Mouse (Mus musculus) c-Kit-positive CD71-positive TER-119-negative erythroid progenitor cells, embryonic 14.5 days (primary cell): ENCODE measurements around the gene Gm17482.
A peak's percentile ranks its signal among the peaks of the same experiment; 100 is the strongest.

ENCODE experiments used
- DNase-seq: peaks from one replicate; pipeline ENCODE4 v3.0.0-alpha.2; 2013; ENCODE audit warnings: low read depth

The Gm17482 gene

DNA sequence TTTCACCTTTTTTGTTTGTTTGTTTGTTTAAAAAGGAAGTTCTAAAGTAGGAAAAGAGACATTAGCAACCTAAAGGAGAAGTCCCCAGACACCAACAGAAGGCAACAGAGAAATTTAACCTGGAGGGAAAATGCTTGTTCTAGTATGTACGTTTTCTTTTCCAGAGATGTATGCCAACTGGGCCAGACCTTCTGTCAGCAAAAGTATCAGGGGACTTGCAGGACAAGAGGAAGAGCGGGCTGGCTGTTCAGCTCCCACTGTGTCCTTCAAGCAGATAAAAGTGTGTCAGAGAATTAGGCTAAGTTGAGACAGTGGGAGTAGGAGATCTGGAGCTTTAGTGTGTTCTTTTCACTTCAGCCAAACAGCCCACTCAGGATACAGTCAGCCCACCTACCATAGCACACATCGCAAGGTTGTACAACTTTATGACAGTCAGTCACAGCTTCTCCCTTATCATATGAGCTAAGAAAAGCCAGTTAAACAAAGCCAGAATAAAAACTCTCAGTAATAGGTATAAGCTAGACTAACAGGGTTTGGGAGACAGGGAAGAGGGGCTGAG, 18.4 kb downstream of the Gm17482 start:
- no peak for DNase-seq

DNA sequence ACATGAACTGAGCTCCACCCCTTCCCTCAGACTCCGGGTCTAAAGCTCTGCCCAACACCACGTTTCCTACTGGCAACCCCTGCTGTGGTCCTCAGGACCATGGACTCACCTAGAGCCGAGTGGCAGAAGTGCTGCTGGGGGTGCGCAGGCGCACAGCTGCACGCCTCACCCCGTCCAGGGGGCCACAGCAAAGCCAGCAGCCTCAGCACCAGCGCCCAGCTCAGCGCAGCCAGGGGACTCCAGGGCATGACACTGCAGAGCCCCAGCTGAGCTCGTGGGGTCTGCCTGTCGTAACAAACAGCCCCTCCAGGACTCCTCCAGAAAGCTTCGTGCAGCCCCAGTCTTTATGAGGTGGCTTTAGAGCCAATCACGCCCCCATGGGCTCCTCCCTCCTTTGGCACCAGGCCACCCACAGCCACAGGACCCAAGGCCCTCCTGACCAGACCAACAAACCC, 24.4 kb downstream of the Gm17482 start:
- no peak for DNase-seq

DNA sequence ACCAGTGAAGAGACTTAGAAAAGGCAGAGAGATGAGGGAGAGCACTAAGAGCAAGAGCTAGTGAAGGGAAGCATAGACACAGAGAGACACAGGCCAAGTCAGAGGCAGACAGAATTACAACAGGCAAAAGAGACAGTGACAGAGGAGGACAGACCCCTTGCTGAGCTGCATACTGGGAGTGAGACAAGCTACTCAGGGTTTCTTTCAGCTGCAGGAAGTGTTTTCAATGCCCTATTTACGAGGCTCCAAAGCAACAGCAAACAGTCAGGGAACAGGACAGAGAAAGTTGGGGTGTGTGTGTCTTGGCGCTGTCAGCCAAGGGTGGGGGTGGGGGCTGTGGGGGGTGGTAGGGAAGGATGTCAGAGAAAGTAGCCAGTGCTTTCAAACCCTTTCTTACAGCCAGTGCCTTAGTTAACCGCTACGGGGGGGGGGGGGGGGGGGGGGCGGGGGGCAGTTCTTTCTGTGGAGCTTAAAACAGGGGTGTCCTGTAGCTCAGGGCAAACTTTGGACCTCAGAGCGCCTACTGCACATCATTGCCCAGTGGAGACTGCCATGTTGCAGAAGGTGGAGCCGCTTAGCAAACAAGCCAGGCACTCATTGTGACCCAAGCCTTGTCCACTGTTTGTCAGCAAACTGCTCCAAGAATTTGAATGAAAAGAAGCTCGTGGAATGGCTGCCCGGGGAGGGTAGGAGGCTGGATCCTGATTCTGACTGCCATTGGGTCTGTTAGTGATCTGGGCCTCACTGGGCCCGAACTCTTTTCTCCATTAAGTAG, 25.1 kb downstream of the Gm17482 start, which contains the start of gene Timp4:
TSS of gene Timp4 (minus strand) at position 107 of the 775 bp plus-strand sequence.
- DNase-seq, result no peak

DNA sequence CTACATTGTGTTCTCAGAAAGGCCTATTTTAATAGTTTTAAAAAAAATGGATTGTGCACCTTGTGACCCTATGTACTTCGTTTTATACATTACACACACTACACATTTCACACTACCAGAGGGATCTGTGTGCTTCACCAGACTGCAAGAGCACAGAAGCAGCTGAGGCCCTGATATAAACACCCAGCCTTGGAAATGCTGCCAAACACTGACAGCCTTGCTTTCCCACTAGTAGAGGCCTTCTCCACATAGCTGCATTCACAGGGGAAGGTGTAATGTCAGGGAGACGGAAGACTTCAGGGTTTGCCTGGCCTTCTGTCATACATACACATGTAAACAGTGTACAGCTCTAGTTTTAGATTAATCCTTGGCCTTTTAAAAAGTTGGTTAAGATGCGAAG, 28.0 kb downstream of the Gm17482 start:
- DNase-seq, result no peak

DNA sequence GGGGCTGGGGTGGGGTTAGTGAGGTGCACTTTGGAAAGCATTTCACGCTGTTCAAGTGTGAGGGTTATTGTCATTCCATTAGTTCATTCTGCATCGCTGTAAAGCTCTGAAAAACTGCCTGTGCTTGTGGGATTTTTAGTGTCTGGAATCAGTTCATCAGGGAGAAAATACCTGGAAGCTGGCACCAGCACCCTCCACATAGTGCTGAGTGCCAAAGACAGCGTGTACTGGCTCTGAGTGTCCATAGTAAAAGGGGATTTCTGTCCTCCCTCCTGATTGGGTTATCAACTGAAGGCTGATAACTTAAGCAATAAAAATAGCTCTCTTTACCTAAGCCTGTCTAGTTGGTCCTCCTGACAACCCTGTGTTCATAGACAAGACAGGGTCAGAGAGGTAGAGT, 33.4 kb downstream of the Gm17482 start:
- no peak for DNase-seq

DNA sequence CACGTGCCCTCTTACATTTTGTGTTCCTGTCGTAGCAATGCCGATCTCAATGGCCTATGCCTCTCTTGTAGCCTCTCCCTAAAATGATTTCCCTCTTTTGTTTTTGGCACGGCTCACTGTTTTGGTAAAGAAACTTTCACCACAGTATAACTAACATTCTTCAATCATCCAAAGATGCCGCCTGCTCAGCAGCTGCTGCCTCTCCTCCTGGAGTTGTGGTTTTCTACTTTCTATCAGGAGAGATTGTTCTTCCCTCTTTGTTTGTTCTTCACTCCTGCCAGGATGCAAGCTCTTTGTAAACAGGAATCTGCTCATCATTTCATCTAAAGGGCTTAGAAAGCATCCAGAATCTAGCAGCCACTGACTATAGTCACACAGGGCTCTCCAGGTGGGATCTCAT, 39.6 kb downstream of the Gm17482 start:
- DNase-seq, result no peak

DNA sequence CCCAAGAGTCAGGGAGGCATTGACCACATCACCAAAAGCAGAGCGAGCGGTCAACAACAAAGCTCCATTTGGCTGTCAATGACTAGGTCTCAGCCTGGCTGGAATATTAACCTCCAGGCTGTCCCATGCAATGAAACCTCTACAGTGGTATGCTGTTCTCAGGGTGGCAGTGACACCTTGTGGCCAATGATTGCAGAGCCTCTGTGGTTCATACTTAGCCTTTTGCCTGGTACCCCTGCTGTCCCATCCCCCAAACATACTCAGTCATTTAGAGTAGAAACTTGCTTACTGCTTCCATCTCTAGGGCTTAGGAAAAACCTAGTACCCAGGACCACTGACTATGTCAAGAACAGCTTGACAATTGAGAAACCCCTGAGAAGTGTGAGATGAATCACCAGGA, 40.8 kb downstream of the Gm17482 start:
- DNase-seq, result peak; percentile 1

DNA sequence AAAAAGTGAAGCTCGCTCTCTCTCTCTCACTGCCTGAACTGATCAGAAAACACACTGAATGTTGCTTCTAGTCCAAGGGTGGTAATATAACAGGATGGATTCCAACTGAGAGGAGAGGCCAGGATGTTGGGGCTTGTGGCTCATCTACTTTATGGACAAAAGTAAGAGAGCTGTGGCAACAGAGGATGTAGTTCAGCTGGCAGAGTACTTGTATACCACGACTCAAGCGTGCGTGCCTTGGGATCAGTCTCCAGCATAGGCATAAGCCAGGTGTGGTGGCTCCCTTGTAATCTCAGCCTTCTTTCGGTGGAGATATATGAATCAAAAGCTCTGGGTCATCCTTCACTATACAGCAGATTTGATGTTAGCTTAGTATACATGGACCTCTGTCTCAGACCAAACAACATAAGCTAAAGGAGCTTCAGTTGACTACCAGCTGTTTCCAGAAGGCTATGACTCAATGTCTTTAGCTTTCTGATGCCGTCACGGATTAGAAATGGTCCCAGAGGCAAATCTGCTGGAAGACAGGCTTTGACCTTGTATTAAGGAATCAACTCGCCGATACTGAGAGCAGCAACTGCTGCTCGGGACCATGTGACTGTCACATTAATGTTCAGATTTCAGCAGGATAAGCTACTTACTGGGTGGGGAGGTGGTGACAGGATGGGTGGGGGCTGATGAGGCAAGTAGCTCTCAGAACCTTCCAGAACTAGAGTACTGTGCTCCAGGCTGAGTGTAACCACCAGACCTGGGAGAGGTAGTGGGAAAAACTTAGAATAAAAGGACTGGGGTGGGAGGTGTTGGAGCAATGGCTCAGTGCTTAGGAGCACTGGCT, 41.6 kb downstream of the Gm17482 start:
- DNase-seq, result no peak

DNA sequence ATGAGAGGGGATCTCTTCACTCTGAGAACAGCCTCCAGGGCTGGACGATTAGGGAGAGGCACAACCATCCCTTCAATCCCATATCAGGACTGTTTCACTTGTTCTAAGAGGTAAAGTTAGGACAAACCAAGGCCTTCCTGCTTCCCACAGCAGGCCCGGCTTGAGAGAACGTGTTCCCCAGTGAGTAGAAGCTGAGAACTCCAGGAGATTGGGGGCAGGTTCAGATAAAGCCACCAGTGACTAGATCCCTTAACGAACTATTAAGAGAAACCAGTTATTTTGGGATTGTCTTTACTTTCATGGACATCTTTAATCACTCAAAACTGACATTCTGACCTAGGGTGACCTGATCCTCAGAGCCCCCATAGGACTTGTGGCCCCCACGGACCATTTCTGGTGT, 42.4 kb downstream of the Gm17482 start:
- DNase-seq, result no peak

DNA sequence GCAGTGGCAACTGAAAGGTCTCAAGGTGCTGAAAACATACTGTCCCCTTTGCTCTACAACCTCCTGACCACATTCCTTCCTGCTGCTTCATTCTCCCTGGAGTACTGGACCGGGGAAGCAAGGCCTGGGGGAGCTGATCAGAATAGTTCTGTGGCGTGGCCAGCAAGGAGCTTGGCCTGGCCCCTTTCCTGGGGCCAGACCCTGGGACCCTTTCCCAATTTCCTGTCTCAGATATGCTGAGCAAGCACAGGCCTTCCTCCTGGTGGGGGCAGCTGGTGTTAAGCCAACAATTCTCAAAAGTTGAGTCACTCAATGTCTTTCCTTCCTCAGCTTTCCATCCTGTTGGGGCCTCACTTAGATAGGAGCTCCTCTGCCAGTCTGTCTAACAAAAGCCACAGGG, 42.9 kb downstream of the Gm17482 start:
- no peak for DNase-seq

DNA sequence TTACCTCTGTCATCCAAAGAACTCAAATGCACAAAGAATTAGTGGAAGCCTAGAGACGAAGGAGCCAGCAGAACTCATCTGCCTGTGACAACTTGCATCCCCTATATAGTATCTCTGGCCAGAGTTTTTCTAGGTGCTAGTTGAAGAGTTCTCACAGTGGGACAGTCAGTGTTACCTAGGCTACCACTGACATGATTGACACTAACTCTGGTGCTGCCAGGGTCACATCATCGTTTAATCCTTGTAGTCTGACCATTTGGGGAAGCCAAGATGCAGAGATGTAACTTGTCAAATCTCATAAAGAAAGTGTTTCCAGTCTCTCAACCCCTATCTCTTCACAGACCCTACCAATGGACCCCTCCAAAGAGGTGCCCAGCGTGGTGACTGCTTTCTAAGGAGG, 44.2 kb downstream of the Gm17482 start:
- DNase-seq, result no peak

DNA sequence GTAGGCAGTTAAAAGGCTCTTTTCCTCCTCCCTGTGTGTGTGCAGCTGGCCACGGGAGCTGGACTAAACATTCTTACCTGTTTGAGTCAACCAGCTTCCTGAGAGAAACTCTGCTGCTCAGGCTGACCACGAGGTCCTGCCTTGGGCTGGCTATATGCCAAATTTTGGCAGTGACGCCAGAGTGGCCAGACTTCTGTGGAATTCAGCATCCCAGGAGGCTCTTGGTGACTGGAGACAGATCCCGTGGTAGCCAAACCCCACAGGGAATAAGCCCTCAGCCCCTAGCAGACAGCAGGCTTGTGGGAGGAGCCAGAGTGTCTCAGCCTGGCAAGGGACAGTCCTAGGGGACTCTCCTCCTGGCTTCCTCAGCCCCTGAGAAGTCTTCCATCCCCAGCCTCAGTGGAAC, 44.7 kb downstream of the Gm17482 start:
- DNase-seq, result no peak

DNA sequence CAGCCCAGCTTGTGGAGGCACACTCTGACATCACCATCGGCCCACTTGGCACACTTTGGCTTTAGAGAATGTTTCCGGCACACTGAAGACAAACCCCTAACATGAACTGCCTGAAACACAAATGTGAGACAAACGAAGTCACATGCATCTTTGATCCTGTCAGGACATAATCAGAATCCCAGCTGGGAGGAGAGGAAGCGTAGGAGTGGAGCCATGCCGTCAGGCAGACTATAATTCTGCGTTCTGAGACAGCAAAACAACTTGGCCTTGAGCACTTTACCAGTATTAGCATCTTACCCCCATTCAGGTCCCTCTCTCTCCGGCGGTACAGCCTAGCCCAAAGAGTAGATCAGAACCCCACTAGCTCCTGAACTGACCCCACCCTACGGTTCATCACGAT, 46.2 kb downstream of the Gm17482 start:
- DNase-seq, result no peak

DNA sequence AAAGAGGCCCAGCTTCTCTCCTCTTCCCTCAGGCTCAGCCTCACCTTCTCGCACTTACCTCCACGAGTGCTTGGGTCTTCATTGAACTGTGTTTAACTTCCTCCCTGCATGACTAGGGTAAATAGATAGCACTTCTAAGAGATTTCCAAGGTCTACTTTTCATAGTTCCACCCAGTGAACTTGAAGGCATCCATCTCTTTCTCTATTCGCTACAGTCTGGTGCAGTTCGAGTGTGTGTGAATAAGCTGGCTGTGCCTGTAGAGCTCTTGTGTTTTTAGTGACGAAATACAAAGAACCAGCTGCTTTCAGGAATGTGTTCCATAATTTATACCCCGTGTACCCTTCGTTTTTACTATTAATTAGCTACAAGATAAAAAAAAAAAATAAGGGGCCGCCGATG, 47.6 kb downstream of the Gm17482 start:
- DNase-seq, result no peak

DNA sequence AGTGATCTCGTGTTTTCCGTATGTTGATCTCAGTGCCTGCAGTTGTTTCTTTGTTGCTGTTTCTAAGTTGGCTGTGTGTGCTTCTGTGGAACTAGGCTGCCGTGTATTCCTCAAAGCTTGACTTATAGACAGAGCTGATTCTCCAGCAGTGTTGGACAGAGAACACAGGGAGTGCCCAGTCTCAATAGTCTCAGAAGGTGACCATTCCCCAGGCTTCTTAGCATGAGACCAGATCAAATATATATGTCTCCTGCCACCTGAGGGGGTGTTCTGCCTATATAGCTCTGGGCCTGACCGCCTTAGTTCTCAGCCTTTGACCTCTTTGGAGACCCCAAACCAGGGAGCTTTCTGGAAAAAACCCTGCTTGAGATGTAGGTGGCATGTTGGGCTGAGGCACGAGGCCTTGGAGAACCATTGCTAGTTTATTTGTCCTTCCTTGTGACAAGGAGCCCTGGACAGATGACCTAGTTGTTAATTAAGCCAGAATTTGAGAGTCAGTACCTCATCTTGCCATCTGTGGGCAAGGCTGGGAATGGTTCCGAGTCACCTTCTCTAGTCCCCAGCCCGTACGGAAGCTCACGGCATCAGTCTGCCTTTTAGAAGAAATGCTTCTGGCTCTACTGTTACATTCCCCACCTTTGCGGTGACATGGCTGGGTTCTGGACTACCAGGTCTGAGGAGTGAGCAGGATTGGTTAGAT, 48.1 kb downstream of the Gm17482 start:
- DNase-seq, result no peak

DNA sequence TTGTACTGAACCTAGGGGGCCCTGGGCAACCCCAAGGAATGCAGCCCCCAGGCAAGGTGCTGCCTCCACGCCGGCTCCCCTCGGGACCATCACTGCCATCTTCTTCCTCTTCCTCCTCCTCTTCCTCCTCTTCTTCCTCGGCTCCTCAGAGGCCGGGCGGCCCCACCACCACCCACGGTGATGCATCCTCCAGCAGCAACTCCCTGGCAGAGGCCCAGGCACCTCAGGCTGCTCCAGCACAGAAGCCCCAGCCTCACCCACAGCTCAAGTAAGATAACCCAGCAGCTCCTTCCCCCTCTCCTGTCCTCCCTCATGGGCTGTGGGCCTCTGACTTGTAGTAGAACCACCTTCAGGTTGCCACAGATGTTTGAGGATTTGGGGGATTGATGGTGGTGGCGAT, 50.9 kb downstream of the Gm17482 start:
- no peak for DNase-seq

DNA sequence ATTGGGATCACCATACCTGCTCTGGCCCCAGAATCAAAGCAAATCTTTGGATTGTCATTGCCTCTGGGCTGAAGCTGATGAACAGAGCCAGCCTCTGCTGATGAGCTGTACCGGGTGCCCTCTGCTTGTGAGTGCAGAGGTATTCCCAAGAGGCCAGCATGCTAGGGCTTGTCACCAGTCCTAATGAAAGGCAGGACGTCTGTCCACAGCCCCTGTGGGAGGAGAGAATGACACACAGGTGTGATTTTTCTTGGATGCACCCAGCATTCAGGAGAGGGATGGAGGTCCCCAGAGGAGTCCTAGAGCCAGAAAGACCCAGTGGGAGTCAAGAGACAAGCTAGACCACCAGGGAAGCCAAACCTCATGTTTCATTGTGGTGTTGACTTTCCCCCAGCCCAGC, 52.5 kb downstream of the Gm17482 start:
- no peak for DNase-seq

DNA sequence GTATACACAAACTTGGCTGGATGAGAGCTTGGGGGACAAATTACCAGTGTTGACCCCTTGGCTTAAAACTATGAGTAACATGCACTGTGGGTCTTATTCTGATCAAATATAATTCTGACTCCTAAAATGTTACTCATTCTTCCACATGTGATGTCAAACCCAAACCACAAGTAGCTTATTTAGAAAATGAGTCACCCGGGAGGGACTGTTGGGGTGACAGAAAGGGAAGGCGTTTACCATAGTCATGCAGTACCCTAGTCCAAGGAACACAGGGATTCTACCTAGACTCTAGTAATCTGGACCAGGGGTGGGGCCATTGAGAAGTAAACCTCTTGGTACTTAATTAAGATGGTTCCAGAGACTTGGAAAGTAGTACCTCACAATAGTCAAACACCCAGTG, 57.0 kb downstream of the Gm17482 start:
- no peak for DNase-seq

DNA sequence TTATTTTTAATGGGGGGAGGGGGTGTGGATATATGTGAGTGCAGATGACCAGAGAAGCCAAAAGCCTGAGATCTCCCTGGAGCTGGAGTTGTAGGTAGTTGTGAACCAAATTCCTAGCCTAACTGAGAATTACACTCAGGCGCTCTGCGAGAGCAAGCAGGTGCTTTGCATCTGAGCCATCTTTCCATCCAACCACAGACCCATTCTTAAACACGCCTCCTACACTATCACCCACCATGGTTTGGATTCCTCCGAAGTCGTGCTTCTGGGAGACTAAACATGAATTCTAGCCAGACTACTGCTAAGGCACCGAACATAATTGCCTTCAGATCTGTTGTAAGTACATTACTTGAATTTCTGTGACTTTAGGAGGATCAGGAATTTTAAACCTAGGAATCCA, 59.3 kb downstream of the Gm17482 start:
- DNase-seq, result no peak

DNA sequence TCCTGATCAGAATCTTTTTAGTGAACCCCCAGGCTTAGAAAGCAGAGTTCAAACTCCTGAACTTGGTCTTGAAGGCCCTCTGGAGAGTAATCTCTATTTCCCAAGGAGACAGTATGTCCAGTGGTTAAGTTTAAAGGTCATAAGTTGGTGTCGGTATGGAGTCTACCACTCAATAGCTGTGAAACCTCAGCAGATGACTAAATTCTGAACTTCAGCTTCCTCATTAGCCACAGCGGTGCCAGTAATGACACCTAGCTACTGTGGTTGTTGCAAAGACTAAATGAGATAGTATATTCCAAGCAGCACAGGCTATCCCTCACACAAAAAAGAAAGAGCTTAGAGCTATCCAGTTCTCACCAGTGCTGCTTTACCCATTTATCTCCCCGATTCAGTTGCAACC, 61.1 kb downstream of the Gm17482 start:
- DNase-seq, result no peak

DNA sequence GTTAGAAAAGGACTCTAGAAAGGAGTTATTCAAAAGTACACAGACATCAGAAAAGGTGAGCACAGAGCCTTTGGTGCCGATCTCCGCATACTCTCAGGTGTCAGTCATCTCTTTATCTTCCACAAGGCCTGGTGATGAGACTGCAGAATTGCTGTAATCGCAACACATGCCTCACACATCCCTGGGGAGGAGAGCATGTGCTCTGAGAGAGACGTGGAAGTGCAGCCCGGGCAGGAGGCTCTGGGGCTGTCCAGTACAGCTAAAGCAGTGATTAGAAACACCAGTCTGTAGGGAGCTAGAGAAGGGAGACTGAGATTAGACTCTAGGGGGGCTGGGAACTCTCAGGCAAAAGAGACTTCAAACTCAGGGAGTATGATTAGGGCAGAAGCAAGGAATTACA, 63.4 kb downstream of the Gm17482 start:
- no peak for DNase-seq

DNA sequence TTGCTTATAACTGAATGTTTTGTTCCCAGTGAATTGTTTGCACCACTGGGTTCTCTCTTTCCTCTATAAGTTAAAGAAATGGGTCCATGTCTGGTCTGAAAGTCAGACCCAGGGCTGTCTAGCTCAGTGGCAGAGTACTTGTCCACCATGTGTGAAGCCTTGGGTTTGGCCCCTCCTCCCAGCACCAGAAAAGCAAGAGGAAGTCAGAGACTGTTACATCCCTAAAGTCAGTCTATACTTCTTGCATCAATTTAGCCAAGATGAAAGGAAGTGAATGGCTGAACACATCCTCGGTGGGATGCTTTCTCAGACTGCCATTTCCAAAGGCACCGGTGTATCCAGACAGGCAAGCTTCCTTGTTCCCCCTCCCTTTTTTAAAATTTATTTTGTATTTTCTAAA, 63.9 kb downstream of the Gm17482 start:
- DNase-seq, result no peak
